Mouse (Mus musculus): ENCODE results near the gene Gprc5a. TPM values are rescaled to one million over a fixed set of nuclear protein-coding genes. Genes with fewer than 3 reads are reported as not detected.

The Gprc5a gene
- 0.33 and 0.71 TPM in 2 replicates for total RNA-seq (2021)
- long read RNA-seq = 0 reads

- peak; percentile 42 for DNase-seq
These were observed at the start of gene Gprc5a for GRCm38 (mm10) chr6:135065236-135065957. Gene Gprc5a, plus strand, starts transcription at chr6:135065651.

GRCm38 (mm10) chr6:135017211-135017610, 48.2 kb upstream of the Gprc5a start:
- DNase-seq = no peak

GRCm38 (mm10) chr6:135019564-135019963, 45.9 kb upstream of the Gprc5a start:
- DNase-seq = no peak

GRCm38 (mm10) chr6:135021633-135022032, 43.8 kb upstream of the Gprc5a start:
- no peak for DNase-seq

- DNase-seq = no peak
These were observed 42.1 kb upstream of the Gprc5a start for GRCm38 (mm10) chr6:135023379-135023778.

DNA sequence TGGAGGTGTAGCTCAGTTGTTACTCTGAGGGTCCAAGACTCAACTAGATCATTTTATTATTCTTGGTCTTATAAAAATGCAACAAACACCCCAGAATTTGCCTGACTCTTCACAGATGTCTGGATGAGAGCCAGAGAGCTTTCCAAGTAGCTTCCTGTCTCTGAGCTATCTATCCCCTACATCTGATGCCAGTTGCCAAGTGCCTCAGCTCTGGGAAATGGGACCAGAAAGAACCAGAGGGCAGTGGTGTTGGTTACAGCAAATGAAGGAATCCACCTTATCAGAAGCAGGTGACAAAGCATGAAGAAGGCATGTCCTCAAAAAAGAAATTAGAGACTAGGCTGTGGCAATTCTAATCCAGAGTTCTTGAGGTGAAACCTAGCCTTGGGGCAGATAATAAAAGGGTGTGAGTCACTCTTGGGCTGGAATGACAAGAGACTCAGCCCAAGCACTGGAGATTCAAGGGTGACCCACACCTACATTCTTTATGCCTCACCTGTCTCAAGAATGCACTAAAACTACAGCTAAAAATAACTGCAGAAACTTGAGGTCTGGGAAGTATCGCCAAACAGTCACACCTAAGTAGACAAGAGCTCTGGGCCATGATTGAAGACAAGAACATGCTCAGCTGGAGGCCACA, 40.5 kb upstream of the Gprc5a start:
- no peak for DNase-seq

DNA sequence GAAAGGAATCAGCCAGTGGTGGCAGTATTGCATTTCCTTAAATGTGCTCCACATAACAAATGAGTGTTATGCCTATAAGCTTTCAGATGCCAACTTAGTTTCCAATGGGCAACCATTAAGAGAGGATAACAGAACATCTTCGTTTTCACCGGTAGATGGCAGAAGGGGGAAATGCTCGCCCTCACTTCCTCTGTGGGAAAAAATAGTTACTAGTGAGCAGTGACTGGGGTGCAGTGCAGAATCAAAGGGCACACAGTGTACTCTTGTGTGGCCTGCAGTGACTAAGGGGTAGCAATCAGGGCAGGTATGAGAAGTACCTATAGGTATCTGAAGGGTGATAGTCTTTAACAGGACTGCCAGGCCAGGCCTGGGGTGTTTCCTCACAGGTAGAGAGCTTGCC, 39.2 kb upstream of the Gprc5a start:
- DNase-seq = no peak

GRCm38 (mm10) chr6:135026755-135027154, 38.7 kb upstream of the Gprc5a start:
- DNase-seq = peak; percentile 31

DNA sequence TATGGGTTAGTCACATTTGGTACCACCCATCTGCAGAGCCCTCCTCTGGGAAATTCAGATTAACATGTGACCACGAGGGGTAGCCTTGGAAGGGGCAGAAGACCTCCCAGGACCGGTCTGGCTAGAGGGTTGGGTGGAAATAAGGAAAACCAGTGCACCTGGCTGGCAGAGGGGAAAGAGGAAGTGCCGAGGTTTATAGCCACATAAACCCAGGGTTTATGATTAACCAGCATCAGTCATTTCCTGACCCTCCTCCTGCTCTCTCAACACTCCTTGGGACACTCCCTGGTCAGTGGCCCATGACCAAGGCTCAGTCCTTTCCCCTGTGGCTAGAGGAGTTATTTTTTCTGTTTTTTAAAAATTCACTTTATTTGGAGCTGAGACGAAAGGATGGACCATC, 36.2 kb upstream of the Gprc5a start:
- no peak for DNase-seq

GRCm38 (mm10) chr6:135038674-135039073, 26.8 kb upstream of the Gprc5a start:
- DNase-seq = no peak

- DNase-seq = no peak
These were observed 25.1 kb upstream of the Gprc5a start for GRCm38 (mm10) chr6:135040275-135040871.

GRCm38 (mm10) chr6:135041930-135042329, 23.5 kb upstream of the Gprc5a start:
- DNase-seq = no peak

GRCm38 (mm10) chr6:135047276-135047675, 18.2 kb upstream of the Gprc5a start:
- DNase-seq = no peak

- DNase-seq = no peak
These were observed 16.9 kb upstream of the Gprc5a start for GRCm38 (mm10) chr6:135048509-135048908.

GRCm38 (mm10) chr6:135048956-135049355, 16.5 kb upstream of the Gprc5a start:
- DNase-seq = no peak

- DNase-seq = no peak
These were observed 11.7 kb upstream of the Gprc5a start for GRCm38 (mm10) chr6:135053789-135054188.

DNA sequence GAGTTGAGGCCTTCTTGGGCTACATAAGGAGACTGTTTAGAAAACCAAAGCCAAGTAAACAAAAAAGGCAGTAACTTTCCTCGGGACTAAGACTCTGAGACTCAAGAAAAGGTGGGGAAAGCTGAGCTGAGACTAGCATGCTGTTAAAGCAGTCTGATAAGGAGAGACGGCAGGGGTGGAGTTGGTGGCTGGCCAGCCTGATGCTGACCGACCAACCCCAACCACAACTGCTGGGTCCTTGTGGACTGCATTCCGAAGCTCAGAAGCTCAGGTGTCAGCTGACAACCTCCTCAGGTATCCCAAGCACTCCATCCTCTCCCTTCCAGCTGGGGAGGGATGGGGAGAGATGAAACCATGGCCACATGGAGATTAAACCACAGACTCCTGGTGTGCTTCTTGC, 9.6 kb upstream of the Gprc5a start:
- DNase-seq = no peak

- no peak for DNase-seq
These were observed 4.7 kb upstream of the Gprc5a start for GRCm38 (mm10) chr6:135060728-135061127.

DNA sequence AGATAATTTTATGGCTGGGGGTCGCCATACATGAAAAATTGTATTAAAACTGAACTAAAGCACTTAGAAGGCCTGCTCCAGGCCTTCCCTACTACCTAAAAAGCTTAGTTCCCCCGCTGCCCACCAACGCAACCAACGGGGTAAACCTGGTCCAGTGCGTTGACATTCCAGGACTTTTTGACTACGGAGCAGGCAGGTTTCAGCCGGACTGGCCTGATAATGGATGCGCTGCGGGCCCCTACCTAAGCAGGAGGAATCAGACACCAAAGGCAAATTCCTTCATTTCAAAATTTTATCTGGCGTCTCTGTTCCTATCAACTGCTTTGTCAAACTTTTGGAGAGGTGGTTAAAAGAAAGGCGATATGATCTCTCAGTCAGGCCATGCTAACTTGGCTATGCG, 830 bp upstream of the Gprc5a start:
- DNase-seq = no peak

GRCm38 (mm10) chr6:135066795-135067445, 1.5 kb downstream of the Gprc5a start:
- DNase-seq = no peak

DNA sequence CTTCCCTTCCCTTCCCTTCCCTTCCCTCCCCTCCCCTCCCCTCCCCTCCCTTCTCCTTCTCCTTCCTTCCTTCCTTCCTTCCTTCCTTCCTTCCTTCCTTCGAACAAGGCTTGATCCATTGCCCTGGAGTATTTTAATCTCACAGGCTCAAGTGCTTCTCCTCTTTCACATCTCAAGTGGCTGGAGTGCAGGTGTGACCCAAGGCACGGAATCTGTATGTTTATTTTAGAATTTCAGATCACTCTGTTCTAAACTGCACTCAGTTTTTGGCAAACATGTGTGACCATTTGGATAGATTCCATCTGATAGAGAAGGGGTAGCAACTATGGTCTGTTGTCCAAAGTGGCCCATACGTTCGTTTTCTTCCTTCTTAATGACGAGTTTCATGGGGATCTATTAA, 2.8 kb downstream of the Gprc5a start:
- DNase-seq = no peak

DNA sequence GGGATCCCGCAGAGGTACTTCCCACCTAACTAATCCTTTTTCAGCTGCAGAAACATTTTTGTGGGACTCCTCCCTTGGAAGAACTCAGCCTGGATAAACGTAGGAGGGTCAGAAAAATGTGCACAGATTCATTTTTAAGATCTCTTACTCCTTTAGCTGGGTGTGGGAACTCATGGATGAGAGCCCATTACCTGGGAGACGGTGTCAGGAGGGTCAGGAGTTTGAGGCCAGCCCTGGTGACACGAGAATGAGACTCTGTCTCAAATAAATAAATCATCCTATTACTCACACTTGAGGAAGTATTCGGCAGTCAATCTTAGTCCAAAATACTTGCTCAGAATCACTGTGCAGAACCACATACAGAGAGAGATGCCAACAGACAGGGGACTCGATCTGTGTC, 4.4 kb downstream of the Gprc5a start:
- DNase-seq = no peak

DNA sequence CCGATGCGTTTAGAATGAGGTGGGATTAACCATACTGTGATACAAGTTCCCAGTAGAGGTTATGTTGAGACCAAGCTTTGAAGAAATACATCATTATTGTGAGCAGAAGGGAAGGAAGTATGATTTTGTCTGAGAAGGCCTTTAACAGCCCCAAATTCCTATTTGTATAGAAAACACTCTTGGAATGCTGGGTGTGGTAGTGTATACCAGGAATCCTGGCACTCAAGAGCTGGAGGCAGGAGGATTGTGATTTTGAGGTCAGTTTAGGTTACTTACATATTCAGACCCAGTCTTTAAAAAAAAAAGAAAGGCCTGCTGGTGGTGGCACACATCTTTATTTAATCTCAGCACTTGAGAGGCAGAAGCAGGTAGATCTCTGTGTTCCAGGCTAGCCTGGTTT, 4.9 kb downstream of the Gprc5a start:
- DNase-seq = no peak
